Mouse (Mus musculus) CH12.LX (cell line): ENCODE data around the gene Ubtd2. TPM values are rescaled to one million over a fixed set of nuclear protein-coding genes. Genes with fewer than 3 reads are reported as not detected.

Experiments used
- DNase-seq: peaks from one replicate; pipeline ENCODE4 v3.0.0-alpha.2; 2013; ENCODE audit errors: extremely low read depth
- H3K27ac ChIP-seq: 2 replicates; pipeline ENCODE4 v1.5.1; 2012; ENCODE audit warnings: low read depth, mild to moderate bottlenecking, control low read depth, moderate library complexity; ENCODE audit not compliant: insufficient read depth
- H3K27me3 ChIP-seq: replicated peaks from 2 replicates; pipeline ENCODE3; 2012; ENCODE audit warnings: inconsistent platforms
- H3K36me3 ChIP-seq, 2 experiments: replicated peaks in 1 of 2; 2 replicates each; pipeline versions ENCODE3 to v1.6.1; 2012; ENCODE audit warnings: inconsistent platforms in 1 of 2, low read length in 1 of 2, mild to moderate bottlenecking in 1 of 2, mixed read lengths in 1 of 2, moderate library complexity in 1 of 2; ENCODE audit not compliant: control insufficient read depth in 1 of 2, insufficient read depth in 1 of 2
- H3K4me1 ChIP-seq, 2 experiments: 2 replicates each; pipeline ENCODE4 v1.6.1; 2012; ENCODE audit warnings: inconsistent platforms in 1 of 2, moderate library complexity in 1 of 2; ENCODE audit not compliant: insufficient read depth in 2 of 2, control insufficient read depth in 1 of 2
- H3K4me2 ChIP-seq: 2 replicates; pipeline ENCODE4 v1.6.1; 2012; ENCODE audit warnings: low read depth, mild to moderate bottlenecking, control low read depth; ENCODE audit not compliant: poor library complexity, insufficient read depth, severe bottlenecking
- H3K4me3 ChIP-seq, 3 experiments: fragments of 150-350 bp in 1 of 3; sonication (generic) in 1 of 3; replicated peaks in 1 of 3; 2 replicates each; pipeline versions ENCODE3 to v1.5.1; 2011 to 2012; ENCODE audit warnings: low read depth in 2 of 3, low read length in 2 of 3, mild to moderate bottlenecking in 2 of 3, moderate library complexity in 2 of 3, control low read depth in 1 of 3, improper control_type of control experiment in 1 of 3, inconsistent platforms in 1 of 3, mixed read lengths in 1 of 3; ENCODE audit not compliant: poor library complexity in 1 of 3
- H3K79me2 ChIP-seq: replicated peaks from 2 replicates; pipeline ENCODE4 v1.6.1; 2012; ENCODE audit warnings: mild to moderate bottlenecking, moderate library complexity; ENCODE audit not compliant: control insufficient read depth, poor library complexity, insufficient read depth, severe bottlenecking; ENCODE audit errors: extremely low read depth
- H3K9ac ChIP-seq: 2 replicates; pipeline ENCODE4 v1.6.1; 2012; ENCODE audit warnings: low read depth, mild to moderate bottlenecking, control low read depth, moderate library complexity; ENCODE audit not compliant: insufficient read depth
- H3K9me3 ChIP-seq: replicated peaks from 2 replicates; pipeline ENCODE3; 2012; ENCODE audit warnings: low read length, inconsistent platforms, mixed read lengths
- CHD2 ChIP-seq: IDR thresholded peaks from 2 replicates; pipeline ENCODE4 v1.6.1; 2011; ENCODE audit warnings: low read length, improper control_type of control experiment
- ELF1 ChIP-seq: IDR thresholded peaks from 2 replicates; pipeline ENCODE4 v1.6.1; 2014; ENCODE audit warnings: low read depth, mild to moderate bottlenecking, inconsistent platforms, low read length, improper control_type of control experiment
- EP300 ChIP-seq: IDR thresholded peaks from 2 replicates; pipeline ENCODE4 v1.6.1; 2011; ENCODE audit warnings: low read length, improper control_type of control experiment
- ETS1 ChIP-seq: conservative IDR thresholded peaks from 2 replicates; pipeline ENCODE4 v1.6.1; 2012; ENCODE audit warnings: low read depth, mild to moderate bottlenecking, inconsistent platforms, low read length, improper control_type of control experiment, moderate library complexity
- GABPA ChIP-seq: IDR thresholded peaks from 2 replicates; pipeline ENCODE4 v1.6.1; 2012; ENCODE audit warnings: low read depth, low read length, improper control_type of control experiment, inconsistent platforms; ENCODE audit not compliant: insufficient replicate concordance
- IRF4 ChIP-seq: IDR thresholded peaks from 2 replicates; pipeline ENCODE4 v1.6.1; 2014; ENCODE audit warnings: low read depth, mild to moderate bottlenecking, inconsistent platforms, low read length, improper control_type of control experiment
- JUN ChIP-seq: IDR thresholded peaks from 2 replicates; pipeline ENCODE4 v1.6.1; 2011; ENCODE audit warnings: low read depth, mild to moderate bottlenecking, low read length, improper control_type of control experiment, moderate library complexity; ENCODE audit not compliant: insufficient read depth
- JUND ChIP-seq: conservative IDR thresholded peaks from 2 replicates; pipeline ENCODE4 v1.6.1; 2011; ENCODE audit warnings: low read depth, low read length, improper control_type of control experiment
- MAFK ChIP-seq: IDR thresholded peaks from 2 replicates; pipeline ENCODE4 v1.6.1; 2011; ENCODE audit warnings: low read length, improper control_type of control experiment; ENCODE audit not compliant: insufficient replicate concordance
- MAZ ChIP-seq: IDR thresholded peaks from 2 replicates; pipeline ENCODE4 v1.6.1; 2012; ENCODE audit warnings: low read depth, mild to moderate bottlenecking, inconsistent platforms, low read length, improper control_type of control experiment, moderate library complexity
- NELFE ChIP-seq: IDR thresholded peaks from 2 replicates; pipeline ENCODE4 v1.6.1; 2011; ENCODE audit warnings: low read depth, low read length, improper control_type of control experiment
- PAX5 ChIP-seq: IDR thresholded peaks from 2 replicates; pipeline ENCODE4 v1.6.1; 2012; ENCODE audit warnings: low read length, inconsistent platforms, mixed read lengths
- POLR2A ChIP-seq: IDR thresholded peaks from 2 replicates; pipeline ENCODE4 v1.6.1; 2011; ENCODE audit warnings: low read depth, mild to moderate bottlenecking, improper control_type of control experiment, low read length
- POLR2AphosphoS2 ChIP-seq: IDR thresholded peaks from 2 replicates; pipeline ENCODE4 v1.6.1; 2011; ENCODE audit warnings: low read depth, low read length, improper control_type of control experiment
- RCOR1 ChIP-seq: conservative IDR thresholded peaks from 2 replicates; pipeline ENCODE4 v1.6.1; 2012; ENCODE audit warnings: low read depth, mild to moderate bottlenecking, inconsistent platforms, low read length, improper control_type of control experiment
- SIN3A ChIP-seq: IDR thresholded peaks from 2 replicates; pipeline ENCODE4 v1.6.1; 2012; ENCODE audit warnings: low read length, improper control_type of control experiment, inconsistent platforms
- TBP ChIP-seq: conservative IDR thresholded peaks from 2 replicates; pipeline ENCODE4 v1.6.1; 2011; ENCODE audit warnings: low read depth, low read length, improper control_type of control experiment
- UBTF ChIP-seq: IDR thresholded peaks from 2 replicates; pipeline ENCODE4 v1.6.1; 2012; ENCODE audit warnings: low read depth, mild to moderate bottlenecking, inconsistent platforms, low read length, improper control_type of control experiment, moderate library complexity
- USF1 ChIP-seq: IDR thresholded peaks from 2 replicates; pipeline ENCODE4 v1.6.1; 2014; ENCODE audit warnings: low read depth, mild to moderate bottlenecking, inconsistent platforms, low read length, improper control_type of control experiment
- ZKSCAN1 ChIP-seq: IDR thresholded peaks from 2 replicates; pipeline ENCODE4 v1.6.1; 2012; ENCODE audit warnings: low read depth, inconsistent platforms, low read length, improper control_type of control experiment, borderline replicate concordance
- ZMIZ1 ChIP-seq: IDR thresholded peaks from 2 replicates; pipeline ENCODE4 v1.6.1; 2012; ENCODE audit warnings: low read depth, mild to moderate bottlenecking, inconsistent platforms, low read length, improper control_type of control experiment
- ZNF384 ChIP-seq: IDR thresholded peaks from 2 replicates; pipeline ENCODE4 v1.6.1; 2012; ENCODE audit warnings: low read depth, low read length, improper control_type of control experiment, inconsistent platforms
- dilution Hi-C: fragments of 300-500 bp; cut with MboI; formaldehyde crosslinking; loops from 2 replicates; pipeline ENCODE4 v1.14.3; 2020; ENCODE audit warnings: low sequenced_read_pairs; ENCODE audit not compliant: extremely low pct_unique_long_range_greater_than_20kb, extremely low pct_ligation_motif_present
- in situ Hi-C: fragments of 300-500 bp; cut with MboI; formaldehyde crosslinking; loops from 3 replicates; pipeline ENCODE4 v1.14.3; 2019; ENCODE audit warnings: low sequenced_read_pairs, low pct_ligation_motif_present, low pct_unique_long_range_greater_than_20kb, mixed read lengths
- polyA plus RNA-seq: library from polyadenylated mRNA; unstranded; fragments of >175 nt; gene quantifications from 2 replicates; pipeline ENCODE4 v1.2.1, GENCODE M21; 2012; ENCODE audit warnings: low read depth; ENCODE audit not compliant: insufficient read length
- total RNA-seq, 2 experiments: library from RNA; depleted of rRNA; stranded (reverse); fragments of 300-350 nt in 1 of 2; fragments of >200 nt in 1 of 2; gene quantifications; 2 replicates each; pipeline ENCODE4 v1.2.3; 2012 to 2014

Gene Ubtd2
- total and polyA plus RNA-seq, 3 experiments, result 10.3 to 18.2 (median 17.8) TPM

GRCm38 (mm10) chr11:32539717-32540116 lies 84.5 kb downstream of the Ubtd2 start:
- no peak for DNase-seq
- Histone ChIP-seq H3K4me1 (peaks cover 39 to 100% of the 10 kb centered on the region in 2 experiments), H3K27ac (no peak overlapping the region), H3K79me2 (no peaks in the 10 kb centered on the region), H3K27me3 (no peaks in the 10 kb centered on the region), H3K4me2 (no peak overlapping the region), H3K9ac (no peak overlapping the region), H3K4me3 (no peak overlapping the region), H3K36me3 (peaks cover 0 to 43% of the 10 kb centered on the region in 2 experiments), H3K9me3 (no peaks in the 10 kb centered on the region)
- dilution Hi-C loops, result no loop called here
- in situ Hi-C loops, result loop anchor here (5.0 to 10.0 kb wide), 2 partner anchors 53 to 165 kb away; no protein-coding TSS in a partner anchor
- TF ChIP-seq UBTF, result no peak
- TF ChIP-seq ZMIZ1, result no peak
- no peak for TF ChIP-seq ETS1
- TF ChIP-seq MAZ, result no peak
- no peak for TF ChIP-seq EP300
- no peak for TF ChIP-seq POLR2A
- TF ChIP-seq PAX5, result no peak
- no peak for TF ChIP-seq RCOR1
- TF ChIP-seq ZKSCAN1, result no peak
- TF ChIP-seq NELFE, result no peak

GRCm38 (mm10) chr11:32540463-32540862 lies 85.3 kb downstream of the Ubtd2 start:
- in situ Hi-C loops, result no loop called here
- H3K36me3 ChIP-seq, result peaks cover 0 to 48% of the 10 kb centered on the region in 2 experiments
- no peak overlapping the region for H3K4me3 ChIP-seq
- TF ChIP-seq JUN (no peak), ELF1 (no peak), SIN3A (no peak), RCOR1 (no peak), TBP (no peak), MAZ (no peak), GABPA (no peak), ZNF384 (no peak), JUND (no peak), EP300 (no peak), POLR2AphosphoS2 (no peak), MAFK (no peak), PAX5 (no peak), USF1 (no peak), CHD2 (no peak), IRF4 (no peak)
- no peak for DNase-seq
- H3K4me2 ChIP-seq, result no peak overlapping the region
- no peaks in the 10 kb centered on the region for H3K27me3 ChIP-seq
- H3K4me1 ChIP-seq, result peaks cover 39 to 100% of the 10 kb centered on the region in 2 experiments
- H3K27ac ChIP-seq, result no peak overlapping the region
- H3K9me3 ChIP-seq, result no peaks in the 10 kb centered on the region
- H3K9ac ChIP-seq, result no peak overlapping the region
- dilution Hi-C loops, result no loop called here
- H3K79me2 ChIP-seq, result no peaks in the 10 kb centered on the region
